Mouse (Mus musculus): ENCODE measurements at regions not wholly inside any gene's neighbourhood (a gene's known extent, or its start where the extent isn't known, plus 50 kb on each side); places are given as distances from the start of the nearest gene placed in this dataset.

DNA sequence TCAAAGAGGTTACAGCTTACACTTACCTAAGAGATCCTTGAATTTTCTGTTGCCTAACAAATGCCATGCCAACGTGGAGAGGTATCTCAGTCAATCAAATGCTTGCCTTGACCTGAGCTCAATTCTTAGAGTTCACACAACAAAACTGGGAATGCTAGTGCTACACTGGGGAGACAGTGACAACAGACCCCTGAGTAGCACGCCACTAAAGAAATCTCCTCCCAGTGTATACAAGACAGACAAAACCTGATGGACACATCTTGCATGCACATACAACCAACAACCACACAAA is 91.8 kb downstream of the A730009L09Rik start:
- WGBS = 47% methylated on average over 2 of the region's 2 CpGs
- Histone ChIP-seq H3K9me3 (ENCODE audit: control insufficient read depth, low read length) (no peaks in the 10 kb centered on the region), H3K9ac (ENCODE audit: low read length) (no peak overlapping the region), H3K4me3 (ENCODE audit: low read length) (no peak overlapping the region), H3K4me1 (replicated peaks; ENCODE audit: control insufficient read depth, insufficient read depth, low read length) (no peaks in the 10 kb centered on the region), H3K27me3 (ENCODE audit: control insufficient read depth, insufficient read depth, low read depth, low read length) (no peaks in the 10 kb centered on the region), H3K27ac (ENCODE audit: low read length) (no peak overlapping the region), H3K4me2 (ENCODE audit: low read depth, low read length) (no peak overlapping the region), H3K36me3 (ENCODE audit: control insufficient read depth, insufficient read depth, low read length) (no peaks in the 10 kb centered on the region)
- no peak for ATAC-seq (ENCODE audit: low read depth)

GRCm38 (mm10) chr16:84607503-84607902 is 92.6 kb downstream of the A730009L09Rik start:
- Histone ChIP-seq H3K27me3 (ENCODE audit: control insufficient read depth, insufficient read depth, low read depth, low read length) (no peaks in the 10 kb centered on the region), H3K9me3 (ENCODE audit: control insufficient read depth, low read length) (no peaks in the 10 kb centered on the region), H3K4me3 (ENCODE audit: low read length) (no peak overlapping the region), H3K4me1 (replicated peaks; ENCODE audit: control insufficient read depth, insufficient read depth, low read length) (no peaks in the 10 kb centered on the region), H3K4me2 (ENCODE audit: low read depth, low read length) (no peak overlapping the region), H3K9ac (ENCODE audit: low read length) (no peak overlapping the region), H3K27ac (ENCODE audit: low read length) (no peak overlapping the region), H3K36me3 (ENCODE audit: control insufficient read depth, insufficient read depth, low read length) (no peaks in the 10 kb centered on the region)
- 84% methylated on average over 6 of the region's 6 CpGs for WGBS
- ATAC-seq (ENCODE audit: low read depth) = no peak

- ATAC-seq (ENCODE audit: low read depth) = no peak
Observed at GRCm38 (mm10) chr16:84615683-84616082, 100.8 kb downstream of the A730009L09Rik start.

GRCm38 (mm10) chr16:84616132-84616531 is 101.2 kb downstream of the A730009L09Rik start:
- H3K4me1 ChIP-seq (replicated peaks; ENCODE audit: control insufficient read depth, insufficient read depth, low read length) = no peaks in the 10 kb centered on the region
- no peak for ATAC-seq (ENCODE audit: low read depth)
- H3K9me3 ChIP-seq (ENCODE audit: control insufficient read depth, low read length) = no peaks in the 10 kb centered on the region
- no peak overlapping the region for H3K4me3 ChIP-seq (ENCODE audit: low read length)
- WGBS = 79% methylated on average over 1 of the region's 1 CpGs
- H3K9ac ChIP-seq (ENCODE audit: low read length) = no peak overlapping the region
- no peaks in the 10 kb centered on the region for H3K36me3 ChIP-seq (ENCODE audit: control insufficient read depth, insufficient read depth, low read length)
- no peaks in the 10 kb centered on the region for H3K27me3 ChIP-seq (ENCODE audit: control insufficient read depth, insufficient read depth, low read depth, low read length)
- no peak overlapping the region for H3K27ac ChIP-seq (ENCODE audit: low read length)
- no peak overlapping the region for H3K4me2 ChIP-seq (ENCODE audit: low read depth, low read length)

More at GRCm38 (mm10) chr16:84615683-84616082, 100.8 kb downstream of the A730009L09Rik start:
- Histone ChIP-seq H3K36me3 (ENCODE audit: control insufficient read depth, insufficient read depth, low read length) (no peaks in the 10 kb centered on the region), H3K27me3 (ENCODE audit: control insufficient read depth, insufficient read depth, low read depth, low read length) (no peaks in the 10 kb centered on the region), H3K4me3 (ENCODE audit: low read length) (no peak overlapping the region), H3K9ac (ENCODE audit: low read length) (no peak overlapping the region), H3K4me1 (replicated peaks; ENCODE audit: control insufficient read depth, insufficient read depth, low read length) (no peaks in the 10 kb centered on the region), H3K4me2 (ENCODE audit: low read depth, low read length) (no peak overlapping the region), H3K9me3 (ENCODE audit: control insufficient read depth, low read length) (no peaks in the 10 kb centered on the region), H3K27ac (ENCODE audit: low read length) (no peak overlapping the region)
- WGBS = 83% methylated on average over 7 of the region's 7 CpGs

- H3K9me3 ChIP-seq (ENCODE audit: control insufficient read depth, low read length) = no peaks in the 10 kb centered on the region
- H3K4me2 ChIP-seq (ENCODE audit: low read depth, low read length) = no peak overlapping the region
- no peaks in the 10 kb centered on the region for H3K27me3 ChIP-seq (ENCODE audit: control insufficient read depth, insufficient read depth, low read depth, low read length)
- H3K27ac ChIP-seq (ENCODE audit: low read length) = no peak overlapping the region
- H3K36me3 ChIP-seq (ENCODE audit: control insufficient read depth, insufficient read depth, low read length) = no peaks in the 10 kb centered on the region
- no peak for ATAC-seq (ENCODE audit: low read depth)
- H3K9ac ChIP-seq (ENCODE audit: low read length) = no peak overlapping the region
- no peaks in the 10 kb centered on the region for H3K4me1 ChIP-seq (replicated peaks; ENCODE audit: control insufficient read depth, insufficient read depth, low read length)
- 63% methylated on average over 2 of the region's 2 CpGs for WGBS
- no peak overlapping the region for H3K4me3 ChIP-seq (ENCODE audit: low read length)
Observed at GRCm38 (mm10) chr16:84618379-84618778, 103.5 kb downstream of the A730009L09Rik start.

DNA sequence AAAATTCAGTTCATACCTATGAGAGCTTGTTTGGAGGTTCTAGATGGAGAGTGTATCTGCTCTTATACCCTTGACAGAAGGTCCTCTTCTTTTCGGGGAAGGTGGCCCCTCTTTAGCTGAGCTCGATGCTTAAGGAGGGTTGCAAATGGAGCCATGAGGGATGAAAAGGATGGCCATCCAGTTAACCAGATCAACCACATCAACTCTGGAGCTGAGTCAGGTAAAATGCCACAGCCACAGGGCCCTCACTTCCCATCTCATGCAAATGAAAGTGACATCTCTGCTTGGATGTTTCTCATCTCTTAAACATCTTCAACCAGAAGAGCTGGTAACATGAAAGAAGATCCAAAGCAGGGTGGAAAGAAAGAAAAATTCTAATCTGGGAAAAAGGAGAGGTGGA is 105.0 kb downstream of the A730009L09Rik start:
- no peak for ATAC-seq (ENCODE audit: low read depth)

GRCm38 (mm10) chr16:84620861-84621260 is 105.9 kb downstream of the A730009L09Rik start:
- Histone ChIP-seq H3K27ac (ENCODE audit: low read length) (no peak overlapping the region), H3K27me3 (ENCODE audit: control insufficient read depth, insufficient read depth, low read depth, low read length) (no peaks in the 10 kb centered on the region), H3K4me3 (ENCODE audit: low read length) (peak overlapping the region; percentile 29), H3K4me1 (replicated peaks; ENCODE audit: control insufficient read depth, insufficient read depth, low read length) (no peaks in the 10 kb centered on the region), H3K9me3 (ENCODE audit: control insufficient read depth, low read length) (no peaks in the 10 kb centered on the region), H3K9ac (ENCODE audit: low read length) (no peak overlapping the region; the same call in 1 of the 2 replicates), H3K36me3 (ENCODE audit: control insufficient read depth, insufficient read depth, low read length) (no peaks in the 10 kb centered on the region), H3K4me2 (ENCODE audit: low read depth, low read length) (peak overlapping the region; percentile 30)
- ATAC-seq (ENCODE audit: low read depth) = no peak
- WGBS = no CpG with 5 or more reads among the region's 1 CpGs

More for the DNA sequence above, 105.0 kb downstream of the A730009L09Rik start:
- H3K9me3 ChIP-seq (ENCODE audit: control insufficient read depth, low read length) = no peaks in the 10 kb centered on the region
- no peak overlapping the region for H3K4me2 ChIP-seq (ENCODE audit: low read depth, low read length)
- H3K27me3 ChIP-seq (ENCODE audit: control insufficient read depth, insufficient read depth, low read depth, low read length) = no peaks in the 10 kb centered on the region
- no peak overlapping the region for H3K4me3 ChIP-seq (ENCODE audit: low read length)
- H3K4me1 ChIP-seq (replicated peaks; ENCODE audit: control insufficient read depth, insufficient read depth, low read length) = no peaks in the 10 kb centered on the region
- no peak overlapping the region for H3K27ac ChIP-seq (ENCODE audit: low read length)
- whole genome bisulfite sequencing = 93% methylated on average over 2 of the region's 2 CpGs
- no peak overlapping the region for H3K9ac ChIP-seq (ENCODE audit: low read length)
- no peaks in the 10 kb centered on the region for H3K36me3 ChIP-seq (ENCODE audit: control insufficient read depth, insufficient read depth, low read length)

GRCm38 (mm10) chr16:84621300-84622031 is 106.5 kb downstream of the A730009L09Rik start:
- H3K36me3 ChIP-seq (ENCODE audit: control insufficient read depth, insufficient read depth, low read length) = no peaks in the 10 kb centered on the region
- H3K4me3 ChIP-seq (ENCODE audit: low read length) = peak overlapping the region; percentile 29
- no peaks in the 10 kb centered on the region for H3K4me1 ChIP-seq (replicated peaks; ENCODE audit: control insufficient read depth, insufficient read depth, low read length)
- no peak for ATAC-seq (ENCODE audit: low read depth)
- H3K27me3 ChIP-seq (ENCODE audit: control insufficient read depth, insufficient read depth, low read depth, low read length) = no peaks in the 10 kb centered on the region
- H3K9me3 ChIP-seq (ENCODE audit: control insufficient read depth, low read length) = no peaks in the 10 kb centered on the region
- peak overlapping the region; percentile 30 for H3K4me2 ChIP-seq (ENCODE audit: low read depth, low read length)
- WGBS = 57% methylated on average over 8 of the region's 8 CpGs
- no peak overlapping the region for H3K27ac ChIP-seq (ENCODE audit: low read length)
- H3K9ac ChIP-seq (ENCODE audit: low read length) = no peak overlapping the region; the same call in 1 of the 2 replicates

DNA sequence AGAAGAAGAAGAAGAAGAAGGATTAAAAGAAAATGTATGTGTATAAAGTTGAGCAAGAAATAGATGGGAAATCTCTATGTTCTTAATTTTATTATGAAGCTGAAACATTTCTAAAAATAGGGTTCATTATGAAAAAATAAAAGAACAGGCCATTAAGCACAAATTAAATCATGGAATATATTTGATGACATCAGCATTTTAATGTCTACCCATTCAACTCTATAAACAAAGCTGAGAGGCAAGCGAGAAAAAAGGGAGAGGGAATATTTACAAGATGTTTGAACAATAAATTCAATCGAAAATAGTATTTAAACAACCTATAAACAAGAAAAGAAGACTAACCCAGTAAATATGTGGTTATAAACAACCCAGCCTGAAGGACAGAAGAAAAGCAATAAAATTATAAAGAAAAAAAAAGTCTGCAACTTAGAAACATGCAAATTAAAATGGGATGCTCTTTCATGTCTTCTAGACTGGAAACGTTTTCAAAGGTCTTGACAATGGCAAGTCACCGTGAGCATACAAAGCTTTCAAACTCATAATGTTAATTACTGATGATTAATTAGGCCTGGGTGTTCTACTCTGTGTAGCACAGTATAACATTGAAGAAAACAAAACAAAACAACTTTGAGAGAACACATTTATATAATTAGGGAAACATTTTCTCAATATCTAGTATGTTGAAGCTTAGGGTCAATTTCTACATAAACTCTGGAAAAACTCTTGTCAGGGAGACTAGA is 108.6 kb downstream of the A730009L09Rik start:
- Histone ChIP-seq H3K9ac (ENCODE audit: low read length) (no peak overlapping the region), H3K27me3 (ENCODE audit: control insufficient read depth, insufficient read depth, low read depth, low read length) (no peaks in the 10 kb centered on the region), H3K9me3 (ENCODE audit: control insufficient read depth, low read length) (no peaks in the 10 kb centered on the region), H3K4me2 (ENCODE audit: low read depth, low read length) (no peak overlapping the region), H3K36me3 (ENCODE audit: control insufficient read depth, insufficient read depth, low read length) (no peaks in the 10 kb centered on the region), H3K4me3 (ENCODE audit: low read length) (no peak overlapping the region), H3K4me1 (replicated peaks; ENCODE audit: control insufficient read depth, insufficient read depth, low read length) (no peaks in the 10 kb centered on the region), H3K27ac (ENCODE audit: low read length) (no peak overlapping the region)
- ATAC-seq (ENCODE audit: low read depth) = no peak
- 67% methylated on average over 4 of the region's 4 CpGs for WGBS

Data from lung, embryonic 16.5 days (tissue).